Comparison of ENCODE assay signal across 8 mouse cellular contexts in genomic region chr2:101885768-101886438, GRCm38 (mm10). TPM values are rescaled to one million over a fixed set of nuclear protein-coding genes. Genes with fewer than 3 reads are reported as not detected.
DNase-seq lines count a peak whose midpoint lies in the region; ATAC-seq and TF ChIP-seq lines count a peak whose summit lies in the region.

Gene Commd9, plus strand, starts transcription at chr2:101886247.

- DNase-seq in c-Kit-positive CD71-positive TER-119-positive erythroid progenitor cells, embryonic 14.5 days (ENCODE audit: low spot score) = peak; percentile 86
- peak; percentile 96 for DNase-seq in heart, postnatal 0 days (ENCODE audit: low spot score)
- peak; percentile 95 to 96 for DNase-seq in kidney, postnatal 4 days

- TF ChIP-seq POLR2A in testis, adult 2 months (IDR thresholded peaks at IDR 0.05; ENCODE audit: control insufficient read depth, low read depth, low read length) = peak; percentile 83

- 0 out of 2 replicates have a peak, but pooled peaks cover 4% of the 10 kb centered on the region for H3K36me3 ChIP-seq in E14TG2a.4 (ENCODE audit: insufficient read depth, low read length)
- H3K36me3 ChIP-seq in forebrain, embryonic 12.5 days (replicated peaks) = no peaks in the 10 kb centered on the region
- H3K36me3 ChIP-seq in heart, postnatal 0 days (replicated peaks; ENCODE audit: control insufficient read depth, insufficient read depth, low read length) = no peaks in the 10 kb centered on the region
- no peaks in the 10 kb centered on the region for H3K36me3 ChIP-seq in liver, embryonic 16.5 days (ENCODE audit: control insufficient read depth, insufficient read depth)
- H3K36me3 ChIP-seq in neural tube, embryonic 13.5 days = no peaks in the 10 kb centered on the region
- H3K36me3 ChIP-seq in testis, adult 2 months (ENCODE audit: control insufficient read depth, insufficient read depth, low read length) = no peaks in the 10 kb centered on the region

- no peak within 1 kb of the TSS for H3K27ac ChIP-seq in forebrain, embryonic 12.5 days
- H3K27ac ChIP-seq in heart, postnatal 0 days (ENCODE audit: low read depth) = no peak within 1 kb of the TSS
- H3K27ac ChIP-seq in liver, embryonic 16.5 days (ENCODE audit: low read length) = no peak within 1 kb of the TSS
- peak within 1 kb of the TSS; percentile 77; the same call in 1 of the 2 replicates for H3K27ac ChIP-seq in neural tube, embryonic 13.5 days (replicated peaks)
- H3K27ac ChIP-seq in testis, adult 2 months (ENCODE audit: control insufficient read depth, insufficient read depth, low read depth, low read length) = peak within 1 kb of the TSS; percentile 58; the same call in 1 of the 2 replicates

- H3K4me3 ChIP-seq in E14TG2a.4 (replicated peaks; ENCODE audit: low read length) = peak within 1 kb of the TSS; percentile 92
- peak within 1 kb of the TSS; percentile 73 for H3K4me3 ChIP-seq in forebrain, embryonic 12.5 days (replicated peaks)
- peak within 1 kb of the TSS; percentile 74 for H3K4me3 ChIP-seq in heart, postnatal 0 days (ENCODE audit: low read depth, low read length)
- H3K4me3 ChIP-seq in liver, embryonic 16.5 days (ENCODE audit: low read depth, low read length) = peak within 1 kb of the TSS; percentile 66
- peak within 1 kb of the TSS; percentile 75 for H3K4me3 ChIP-seq in neural tube, embryonic 13.5 days
- peak within 1 kb of the TSS; percentile 98 for H3K4me3 ChIP-seq in testis, adult 2 months (ENCODE audit: control insufficient read depth, low read depth, low read length)

- 13% methylated on average over 22 of the region's 22 CpGs for WGBS in forebrain, embryonic 12.5 days
- WGBS in heart, postnatal 0 days = 12% methylated on average over 22 of the region's 22 CpGs
- 9% methylated on average over 22 of the region's 22 CpGs for WGBS in liver, embryonic 16.5 days (ENCODE audit: insufficient replicate concordance)
- WGBS in neural tube, embryonic 13.5 days = 12% methylated on average over 22 of the region's 22 CpGs

- TF ChIP-seq EP300 in heart, postnatal 0 days (IDR thresholded peaks at IDR 0.05; ENCODE audit: low read depth) = no peak

- H3K4me2 ChIP-seq in forebrain, embryonic 12.5 days = peak within 1 kb of the TSS; percentile 71
- H3K4me2 ChIP-seq in heart, postnatal 0 days (ENCODE audit: low read depth, low read length) = peak within 1 kb of the TSS; percentile 85
- H3K4me2 ChIP-seq in liver, embryonic 16.5 days (ENCODE audit: low read depth, low read length) = peak within 1 kb of the TSS; percentile 78
- peak within 1 kb of the TSS; percentile 66 for H3K4me2 ChIP-seq in neural tube, embryonic 13.5 days

- H3K27me3 ChIP-seq in E14TG2a.4 (ENCODE audit: insufficient read depth, low read length) = peaks cover 5% of the 10 kb centered on the region
- H3K27me3 ChIP-seq in forebrain, embryonic 12.5 days = 0 out of 2 replicates have a peak, but pooled peaks cover 7% of the 10 kb centered on the region
- H3K27me3 ChIP-seq in heart, postnatal 0 days (ENCODE audit: control insufficient read depth, insufficient read depth, low read length) = no peaks in the 10 kb centered on the region
- H3K27me3 ChIP-seq in liver, embryonic 16.5 days (ENCODE audit: control insufficient read depth, insufficient read depth, low read depth, low read length) = no peaks in the 10 kb centered on the region
- H3K27me3 ChIP-seq in neural tube, embryonic 13.5 days = no peaks in the 10 kb centered on the region
- H3K27me3 ChIP-seq in testis, adult 2 months (ENCODE audit: control insufficient read depth, insufficient read depth, low read length) = no peaks in the 10 kb centered on the region

- H3K4me1 ChIP-seq in E14TG2a.4 (replicated peaks; ENCODE audit: low read depth, low read length) = peaks cover 11% of the 10 kb centered on the region; the same call in 1 of the 2 replicates
- peaks cover 17% of the 10 kb centered on the region for H3K4me1 ChIP-seq in forebrain, embryonic 12.5 days
- H3K4me1 ChIP-seq in heart, postnatal 0 days (ENCODE audit: control insufficient read depth, insufficient read depth) = peaks cover 10% of the 10 kb centered on the region
- H3K4me1 ChIP-seq in liver, embryonic 16.5 days (ENCODE audit: control insufficient read depth, low read depth, low read length) = peaks cover 8% of the 10 kb centered on the region
- peaks cover 26% of the 10 kb centered on the region for H3K4me1 ChIP-seq in neural tube, embryonic 13.5 days (replicated peaks)
- H3K4me1 ChIP-seq in testis, adult 2 months (ENCODE audit: control insufficient read depth, insufficient read depth, low read length) = peaks cover 4% of the 10 kb centered on the region

- H3K9me3 ChIP-seq in E14TG2a.4 (ENCODE audit: low read length) = no peaks in the 10 kb centered on the region
- H3K9me3 ChIP-seq in forebrain, embryonic 12.5 days = no peaks in the 10 kb centered on the region
- H3K9me3 ChIP-seq in heart, postnatal 0 days (replicated peaks; ENCODE audit: control insufficient read depth, low read length) = no peaks in the 10 kb centered on the region
- H3K9me3 ChIP-seq in liver, embryonic 16.5 days (replicated peaks; ENCODE audit: control insufficient read depth, low read length) = no peaks in the 10 kb centered on the region
- H3K9me3 ChIP-seq in neural tube, embryonic 13.5 days = no peaks in the 10 kb centered on the region

- peak within 1 kb of the TSS; percentile 65 for H3K9ac ChIP-seq in forebrain, embryonic 12.5 days
- peak within 1 kb of the TSS; percentile 69 for H3K9ac ChIP-seq in heart, postnatal 0 days (replicated peaks; ENCODE audit: low read depth, low read length)
- H3K9ac ChIP-seq in liver, embryonic 16.5 days (ENCODE audit: low read depth, low read length) = peak within 1 kb of the TSS; percentile 58
- peak within 1 kb of the TSS; percentile 84 for H3K9ac ChIP-seq in neural tube, embryonic 13.5 days

- ATAC-seq in forebrain, embryonic 12.5 days (ENCODE audit: low FRiP score) = peak; percentile 97
- ATAC-seq in heart, postnatal 0 days (ENCODE audit: insufficient read depth, low read depth) = peak; percentile 98
- peak; percentile 98 for ATAC-seq in liver, embryonic 16.5 days (ENCODE audit: low read depth)
- peak; percentile 96 for ATAC-seq in neural tube, embryonic 13.5 days (ENCODE audit: low read depth)

- TF ChIP-seq CTCF in E14TG2a.4 (conservative IDR thresholded peaks at IDR 0.05; ENCODE audit: low read length) = no peak
- no peak for TF ChIP-seq CTCF in heart, postnatal 0 days (IDR thresholded peaks at IDR 0.05; ENCODE audit: low read depth)
- TF ChIP-seq CTCF in testis, adult 2 months (IDR thresholded peaks at IDR 0.05; ENCODE audit: control insufficient read depth, insufficient read depth, insufficient replicate concordance, low read depth, low read length) = no peak

RNA-seq across cellular contexts. Expression of gene Commd9, which starts in this region (rescaled TPM):
- polyA plus RNA-seq in forebrain, embryonic 12.5 days (2016; fragmentation: Nextera tagmentation; extraction: Ambion mirVana) = 78.1 and 78.2 TPM in 2 replicates
- 29.8 and 44.6 TPM in 2 replicates for total RNA-seq in heart, postnatal 0 days (2014; rRNA removed; ENCODE audit: low replicate concordance)
- 46.3 and 52.3 TPM in 2 replicates for polyA plus RNA-seq in heart, postnatal 0 days (2015; fragmentation: Nextera tagmentation; extraction: Ambion mirVana)
- 19.9 and 21.7 TPM in 2 replicates for polyA plus RNA-seq in liver, embryonic 16.5 days (2015; fragmentation: Nextera tagmentation; extraction: Ambion mirVana)
- 96.4 and 99.8 TPM in 2 replicates for polyA plus RNA-seq in neural tube, embryonic 13.5 days (2015; fragmentation: Nextera tagmentation; extraction: Ambion mirVana)
- polyA plus RNA-seq in testis, adult 2 months (2012; rRNA removed) = 27.6 and 32.1 TPM in 2 replicates

Comparison
In these comparisons a context has a peak if more than half of its experiments do, and no peak if none do; other contexts are left out.
1. H3K27ac ChIP-seq: peak in neural tube, embryonic 13.5 days (single experiment) and testis, adult 2 months (single experiment); none in forebrain, embryonic 12.5 days (single experiment), heart, postnatal 0 days (single experiment) and liver, embryonic 16.5 days (single experiment).
2. Peak in every context shown above with its lines, with median percentiles within 50 percentile points of each other: H3K4me3 ChIP-seq, DNase-seq, ATAC-seq, H3K4me2 ChIP-seq and H3K9ac ChIP-seq.